Mouse (Mus musculus) heart, embryonic 16.5 days (tissue): ENCODE data around the gene Abhd17b. TPM values are rescaled to one million over a fixed set of nuclear protein-coding genes. Genes with fewer than 3 reads are reported as not detected.

Source experiments
- ATAC-seq: fragments of 200-750 bp; cut with Nextera tagmentation; replicated peaks from 2 replicates; pipeline ENCODE4 v1.8.0; 2017; ENCODE audit warnings: moderate number of reproducible peaks; ENCODE audit not compliant: insufficient read depth, low FRiP score; ENCODE audit errors: extremely low read depth
- H3K27ac ChIP-seq: fragments of 300-500 bp; sonication (generic); 2 replicates; pipeline ENCODE4 v1.5.1; 2014; ENCODE audit warnings: mild to moderate bottlenecking, low read length, control low read depth, moderate library complexity
- H3K27me3 ChIP-seq: fragments of 300-500 bp; sonication (generic); 2 replicates; pipeline ENCODE4 v1.6.1; 2014; ENCODE audit warnings: low read length, mixed read lengths; ENCODE audit not compliant: control insufficient read depth, insufficient read depth
- H3K36me3 ChIP-seq: fragments of 300-500 bp; sonication (generic); 2 replicates; pipeline ENCODE4 v1.6.1; 2014; ENCODE audit not compliant: control insufficient read depth, insufficient read depth
- H3K4me1 ChIP-seq: fragments of 300-500 bp; sonication (generic); 2 replicates; pipeline ENCODE4 v1.6.1; 2014; ENCODE audit warnings: low read length, mixed read lengths; ENCODE audit not compliant: control insufficient read depth, insufficient read depth
- H3K4me2 ChIP-seq: fragments of 300-500 bp; sonication (generic); 2 replicates; pipeline ENCODE4 v1.6.1; 2014; ENCODE audit warnings: low read depth, mild to moderate bottlenecking, control low read depth, low read length
- H3K4me3 ChIP-seq: fragments of 300-500 bp; sonication (generic); 2 replicates; pipeline ENCODE4 v1.5.1; 2014; ENCODE audit warnings: mild to moderate bottlenecking, control low read depth, low read length
- H3K9ac ChIP-seq: fragments of 300-500 bp; sonication (generic); 2 replicates; pipeline ENCODE4 v1.6.1; 2014; ENCODE audit warnings: low read length, control low read depth
- H3K9me3 ChIP-seq: fragments of 300-500 bp; sonication (generic); replicated peaks from 2 replicates; pipeline ENCODE4 v1.6.1; 2016; ENCODE audit warnings: low read length; ENCODE audit not compliant: control insufficient read depth
- WGBS: fragments of 180-500 bp; shearing (Covaris S2); extraction: QIAGEN DNeasy Blood & Tissue Kit; methylation state at CpG from one replicate; pipeline ENCODE4 v1.1.7; 2014; 5-methylcytosine and 5-hydroxymethylcytosine counted together
- polyA plus RNA-seq: library from polyadenylated mRNA; unstranded; fragments of >200 nt; fragmentation: Nextera tagmentation; extraction: Ambion mirVana; gene quantifications from 2 replicates; pipeline ENCODE4 v1.2.1, GENCODE M21; 2015

Gene Abhd17b
- polyA plus RNA-seq, 1 experiment from 2014 or later = 19.7 TPM

GRCm38 (mm10) chr19:21674354-21675096 lies 21.5 kb downstream of the Abhd17b start:
- H3K4me3 ChIP-seq = no peak overlapping the region
- H3K9ac ChIP-seq = no peak overlapping the region
- no peak overlapping the region for H3K4me2 ChIP-seq
- H3K27ac ChIP-seq = no peak overlapping the region
- peaks cover 7% of the 10 kb centered on the region for H3K36me3 ChIP-seq
- WGBS = 96% methylated on average over 17 of the region's 17 CpGs
- H3K9me3 ChIP-seq = no peaks in the 10 kb centered on the region
- no peaks in the 10 kb centered on the region for H3K4me1 ChIP-seq
- H3K27me3 ChIP-seq = no peaks in the 10 kb centered on the region
- ATAC-seq = no peak

- Histone ChIP-seq H3K27me3 (no peaks in the 10 kb centered on the region), H3K4me2 (no peak overlapping the region), H3K36me3 (peaks cover 17% of the 10 kb centered on the region), H3K27ac (no peak overlapping the region), H3K9ac (no peak overlapping the region), H3K9me3 (no peaks in the 10 kb centered on the region), H3K4me3 (no peak overlapping the region), H3K4me1 (no peaks in the 10 kb centered on the region)
- ATAC-seq = no peak
- WGBS = 94% methylated on average over 3 of the region's 3 CpGs
These were observed 27.1 kb downstream of the Abhd17b start for GRCm38 (mm10) chr19:21680091-21680490.

- Histone ChIP-seq H3K27me3 (no peaks in the 10 kb centered on the region), H3K4me3 (no peak overlapping the region), H3K9me3 (no peaks in the 10 kb centered on the region), H3K36me3 (peaks cover 14% of the 10 kb centered on the region), H3K4me1 (no peaks in the 10 kb centered on the region), H3K9ac (no peak overlapping the region), H3K4me2 (no peak overlapping the region), H3K27ac (no peak overlapping the region)
- ATAC-seq = no peak
- whole genome bisulfite sequencing = 95% methylated on average over 10 of the region's 10 CpGs
These were observed 28.0 kb downstream of the Abhd17b start for GRCm38 (mm10) chr19:21680986-21681385.

GRCm38 (mm10) chr19:21713260-21714031 lies 60.5 kb downstream of the Abhd17b start:
- Histone ChIP-seq H3K36me3 (no peaks in the 10 kb centered on the region), H3K9ac (no peak overlapping the region), H3K9me3 (no peaks in the 10 kb centered on the region), H3K4me3 (peak overlapping the region; percentile 20; the same call in 1 of the 2 replicates), H3K4me2 (peak overlapping the region; percentile 34), H3K4me1 (no peaks in the 10 kb centered on the region), H3K27ac (peak overlapping the region; percentile 29; the same call in 1 of the 2 replicates), H3K27me3 (no peaks in the 10 kb centered on the region)
- 62% methylated on average over 3 of the region's 3 CpGs for WGBS
- no peak for ATAC-seq

- H3K27ac ChIP-seq = peak overlapping the region; percentile 5; the same call in 1 of the 2 replicates
- H3K4me1 ChIP-seq = no peaks in the 10 kb centered on the region
- H3K27me3 ChIP-seq = no peaks in the 10 kb centered on the region
- peak overlapping the region; percentile 34 for H3K4me2 ChIP-seq
- no peaks in the 10 kb centered on the region for H3K36me3 ChIP-seq
- H3K4me3 ChIP-seq = peak overlapping the region; percentile 20
- no peak for ATAC-seq
- H3K9me3 ChIP-seq = no peaks in the 10 kb centered on the region
- H3K9ac ChIP-seq = no peak overlapping the region
- 67% methylated on average over 10 of the region's 10 CpGs for WGBS
These were observed 61.4 kb downstream of the Abhd17b start for GRCm38 (mm10) chr19:21714278-21714883.

GRCm38 (mm10) chr19:21715005-21715442 lies 62.0 kb downstream of the Abhd17b start:
- WGBS = 44% methylated on average over 10 of the region's 10 CpGs
- ATAC-seq = no peak

GRCm38 (mm10) chr19:21715515-21715914 lies 62.5 kb downstream of the Abhd17b start:
- H3K36me3 ChIP-seq = no peaks in the 10 kb centered on the region
- no peak overlapping the region for H3K4me2 ChIP-seq
- no peak overlapping the region for H3K27ac ChIP-seq
- WGBS = 88% methylated on average over 9 of the region's 9 CpGs
- no peak overlapping the region for H3K4me3 ChIP-seq
- no peak overlapping the region for H3K9ac ChIP-seq
- H3K4me1 ChIP-seq = no peaks in the 10 kb centered on the region
- H3K27me3 ChIP-seq = no peaks in the 10 kb centered on the region
- H3K9me3 ChIP-seq = no peaks in the 10 kb centered on the region
- no peak for ATAC-seq

More at GRCm38 (mm10) chr19:21715005-21715442, 62.0 kb downstream of the Abhd17b start:
- Histone ChIP-seq H3K4me3 (no peak overlapping the region), H3K27ac (no peak overlapping the region), H3K9me3 (no peaks in the 10 kb centered on the region), H3K9ac (no peak overlapping the region), H3K36me3 (no peaks in the 10 kb centered on the region), H3K4me1 (no peaks in the 10 kb centered on the region), H3K27me3 (no peaks in the 10 kb centered on the region), H3K4me2 (0 out of 2 replicates have a peak overlapping the region, but pooled peaks have one; percentile 11)

- no peak for ATAC-seq
- 81% methylated on average over 3 of the region's 3 CpGs for WGBS
- no peaks in the 10 kb centered on the region for H3K36me3 ChIP-seq
- H3K4me3 ChIP-seq = no peak overlapping the region
- H3K9ac ChIP-seq = no peak overlapping the region
- H3K4me2 ChIP-seq = no peak overlapping the region
- no peaks in the 10 kb centered on the region for H3K27me3 ChIP-seq
- no peaks in the 10 kb centered on the region for H3K4me1 ChIP-seq
- no peaks in the 10 kb centered on the region for H3K9me3 ChIP-seq
- no peak overlapping the region for H3K27ac ChIP-seq
These were observed 63.5 kb downstream of the Abhd17b start for GRCm38 (mm10) chr19:21716456-21716855.
